Mouse (Mus musculus) spleen, adult 2 months (tissue): ENCODE results near the gene Ppat.

Experiments
- CTCF ChIP-seq: fragments of 200-500 bp; IDR thresholded peaks from 2 replicates; pipeline ENCODE4 v1.5.1; 2011; ENCODE audit warnings: mild to moderate bottlenecking, inconsistent platforms; ENCODE audit not compliant: insufficient read depth, insufficient read length, insufficient replicate concordance; ENCODE audit errors: extremely low read depth
- POLR2A ChIP-seq: fragments of 200-500 bp; IDR thresholded peaks from 2 replicates; pipeline ENCODE4 v1.6.1; 2011; ENCODE audit warnings: low read depth, low read length, inconsistent platforms

- TF ChIP-seq POLR2A, result no peak
- no peak for TF ChIP-seq CTCF
Observed at GRCm38 (mm10) chr5:76929180-76929877, 22.0 kb downstream of the Ppat start.
